Mouse (Mus musculus) embryonic facial prominence, embryonic 13.5 days (tissue): ENCODE results near the gene Fam206a. TPM values are rescaled to one million over a fixed set of nuclear protein-coding genes. Genes with fewer than 3 reads are reported as not detected.

Source experiments
- ATAC-seq: fragments of 200-750 bp; cut with Nextera tagmentation; 2 replicates; pipeline ENCODE4 v1.8.0; 2017; ENCODE audit warnings: low read depth; ENCODE audit not compliant: insufficient number of reproducible peaks, insufficient read depth, low FRiP score, low TSS enrichment
- H3K27ac ChIP-seq: fragments of 300-500 bp; sonication (generic); 2 replicates; pipeline ENCODE4 v1.5.1; 2015; ENCODE audit warnings: moderate library complexity, mild to moderate bottlenecking, inconsistent platforms
- H3K27me3 ChIP-seq: fragments of 300-500 bp; sonication (generic); 2 replicates; pipeline ENCODE4 v1.6.1; 2015; ENCODE audit warnings: mild to moderate bottlenecking, inconsistent platforms
- H3K36me3 ChIP-seq: fragments of 300-500 bp; sonication (generic); 2 replicates; pipeline ENCODE4 v1.6.1; 2015; ENCODE audit warnings: mild to moderate bottlenecking, inconsistent platforms
- H3K4me1 ChIP-seq: fragments of 300-500 bp; sonication (generic); 2 replicates; pipeline ENCODE4 v1.6.1; 2015; ENCODE audit warnings: inconsistent platforms
- H3K4me2 ChIP-seq: fragments of 300-500 bp; sonication (generic); 2 replicates; pipeline ENCODE4 v1.6.1; 2015; ENCODE audit warnings: moderate library complexity, mild to moderate bottlenecking, inconsistent platforms
- H3K4me3 ChIP-seq: fragments of 300-500 bp; sonication (generic); 2 replicates; pipeline ENCODE4 v1.5.1; 2015; ENCODE audit warnings: mild to moderate bottlenecking, inconsistent platforms
- H3K9ac ChIP-seq: fragments of 300-500 bp; sonication (generic); 2 replicates; pipeline ENCODE4 v1.6.1; 2015; ENCODE audit warnings: mild to moderate bottlenecking, inconsistent platforms
- H3K9me3 ChIP-seq: fragments of 300-500 bp; sonication (generic); 2 replicates; pipeline ENCODE4 v1.6.1; 2016; ENCODE audit warnings: inconsistent platforms
- WGBS: fragments of 180-500 bp; shearing (Covaris S2); methylation state at CpG from one replicate; pipeline ENCODE4 v1.1.7; 2015; ENCODE audit warnings: mixed read lengths; 5-methylcytosine and 5-hydroxymethylcytosine counted together
- polyA plus RNA-seq: library from polyadenylated mRNA; unstranded; fragments of >200 nt; fragmentation: Nextera tagmentation; extraction: Ambion mirVana; gene quantifications from 2 replicates; pipeline ENCODE4 v1.2.1, GENCODE M21; 2015

Gene Fam206a
- polyA plus RNA-seq, 1 experiment from 2014 or later: 21.2 TPM

- Histone ChIP-seq H3K4me2 (no peak overlapping the region), H3K4me3 (no peak overlapping the region), H3K27ac (no peak overlapping the region), H3K9me3 (no peaks in the 10 kb centered on the region), H3K9ac (no peak overlapping the region), H3K4me1 (no peaks in the 10 kb centered on the region), H3K27me3 (no peaks in the 10 kb centered on the region), H3K36me3 (peaks cover 16% of the 10 kb centered on the region; the same call in 1 of the 2 replicates)
- ATAC-seq: no peak
- 68% methylated on average over 8 of the region's 8 CpGs for WGBS
Observed at GRCm38 (mm10) chr4:56815131-56815530, 13.0 kb downstream of the Fam206a start.

- Histone ChIP-seq H3K4me1 (no peaks in the 10 kb centered on the region), H3K4me2 (no peak overlapping the region)
- ATAC-seq: no peak
Observed at GRCm38 (mm10) chr4:56820017-56820550, 17.9 kb downstream of the Fam206a start.

GRCm38 (mm10) chr4:56824231-56824630 lies 22.1 kb downstream of the Fam206a start:
- H3K27me3 ChIP-seq: no peaks in the 10 kb centered on the region
- no peak overlapping the region for H3K4me3 ChIP-seq
- 91% methylated on average over 9 of the region's 9 CpGs for WGBS
- H3K4me2 ChIP-seq: no peak overlapping the region
- no peaks in the 10 kb centered on the region for H3K9me3 ChIP-seq
- no peak overlapping the region; the same call in 1 of the 2 replicates for H3K9ac ChIP-seq
- ATAC-seq: no peak
- H3K27ac ChIP-seq: no peak overlapping the region
- H3K36me3 ChIP-seq: peaks cover 16% of the 10 kb centered on the region
- 0 out of 2 replicates have a peak, but pooled peaks cover under 1% of the 10 kb centered on the region for H3K4me1 ChIP-seq

More at GRCm38 (mm10) chr4:56820017-56820550, 17.9 kb downstream of the Fam206a start:
- no peak overlapping the region for H3K9ac ChIP-seq
- no peak overlapping the region for H3K4me3 ChIP-seq
- H3K27ac ChIP-seq: no peak overlapping the region
- H3K9me3 ChIP-seq: no peaks in the 10 kb centered on the region
- no peaks in the 10 kb centered on the region for H3K27me3 ChIP-seq
- 0 out of 2 replicates have a peak, but pooled peaks cover 5% of the 10 kb centered on the region for H3K36me3 ChIP-seq

GRCm38 (mm10) chr4:56828932-56829331 lies 26.8 kb downstream of the Fam206a start:
- Histone ChIP-seq H3K9me3 (no peaks in the 10 kb centered on the region), H3K9ac (no peak overlapping the region), H3K4me2 (no peak overlapping the region), H3K36me3 (peaks cover 27% of the 10 kb centered on the region), H3K4me3 (no peak overlapping the region), H3K27me3 (no peaks in the 10 kb centered on the region), H3K4me1 (0 out of 2 replicates have a peak, but pooled peaks cover 7% of the 10 kb centered on the region), H3K27ac (no peak overlapping the region)
- 84% methylated on average over 3 of the region's 3 CpGs for WGBS
- no peak for ATAC-seq

GRCm38 (mm10) chr4:56829511-56829921 lies 27.4 kb downstream of the Fam206a start:
- no peaks in the 10 kb centered on the region for H3K9me3 ChIP-seq
- no peak overlapping the region for H3K9ac ChIP-seq
- H3K4me3 ChIP-seq: no peak overlapping the region
- no peak overlapping the region for H3K27ac ChIP-seq
- no peaks in the 10 kb centered on the region for H3K27me3 ChIP-seq
- no peak overlapping the region for H3K4me2 ChIP-seq
- WGBS: 58% methylated on average over 7 of the region's 7 CpGs
- 0 out of 2 replicates have a peak, but pooled peaks cover 7% of the 10 kb centered on the region for H3K4me1 ChIP-seq
- no peak for ATAC-seq
- peaks cover 27% of the 10 kb centered on the region for H3K36me3 ChIP-seq

- no peak overlapping the region for H3K9ac ChIP-seq
- H3K9me3 ChIP-seq: no peaks in the 10 kb centered on the region
- H3K36me3 ChIP-seq: peaks cover 32% of the 10 kb centered on the region
- 0 out of 2 replicates have a peak, but pooled peaks cover 7% of the 10 kb centered on the region for H3K4me1 ChIP-seq
- no peak overlapping the region for H3K27ac ChIP-seq
- no peak for ATAC-seq
- WGBS: 64% methylated on average over 13 of the region's 13 CpGs
- H3K4me3 ChIP-seq: no peak overlapping the region
- H3K27me3 ChIP-seq: no peaks in the 10 kb centered on the region
- no peak overlapping the region for H3K4me2 ChIP-seq
Observed at GRCm38 (mm10) chr4:56831013-56831609, 29.0 kb downstream of the Fam206a start.

- no peak for ATAC-seq
Observed at GRCm38 (mm10) chr4:56831998-56832397, 29.9 kb downstream of the Fam206a start.

GRCm38 (mm10) chr4:56837661-56838060 lies 35.5 kb downstream of the Fam206a start:
- H3K36me3 ChIP-seq: peaks cover 47% of the 10 kb centered on the region

More at GRCm38 (mm10) chr4:56831998-56832397, 29.9 kb downstream of the Fam206a start:
- Histone ChIP-seq H3K4me3 (no peak overlapping the region), H3K4me1 (0 out of 2 replicates have a peak, but pooled peaks cover 7% of the 10 kb centered on the region), H3K27me3 (no peaks in the 10 kb centered on the region), H3K9ac (no peak overlapping the region), H3K27ac (no peak overlapping the region), H3K9me3 (no peaks in the 10 kb centered on the region), H3K4me2 (no peak overlapping the region), H3K36me3 (peaks cover 39% of the 10 kb centered on the region)
- WGBS: 88% methylated on average over 7 of the region's 7 CpGs

GRCm38 (mm10) chr4:56840297-56840696 lies 38.2 kb downstream of the Fam206a start:
- no peak for ATAC-seq
- WGBS: 88% methylated on average over 3 of the region's 3 CpGs
- Histone ChIP-seq H3K4me2 (no peak overlapping the region), H3K9ac (no peak overlapping the region), H3K27ac (no peak overlapping the region), H3K4me3 (no peak overlapping the region), H3K36me3 (peaks cover 45% of the 10 kb centered on the region), H3K9me3 (no peaks in the 10 kb centered on the region), H3K4me1 (no peaks in the 10 kb centered on the region), H3K27me3 (no peaks in the 10 kb centered on the region)

More at GRCm38 (mm10) chr4:56837661-56838060, 35.5 kb downstream of the Fam206a start:
- Histone ChIP-seq H3K4me3 (no peak overlapping the region), H3K9ac (no peak overlapping the region), H3K27me3 (no peaks in the 10 kb centered on the region), H3K9me3 (no peaks in the 10 kb centered on the region), H3K4me1 (no peaks in the 10 kb centered on the region), H3K4me2 (no peak overlapping the region), H3K27ac (no peak overlapping the region)
- 66% methylated on average over 6 of the region's 6 CpGs for WGBS
- no peak for ATAC-seq

- ATAC-seq: no peak
- no peak overlapping the region for H3K9ac ChIP-seq
- H3K4me1 ChIP-seq: no peaks in the 10 kb centered on the region
- H3K9me3 ChIP-seq: no peaks in the 10 kb centered on the region
- H3K27ac ChIP-seq: no peak overlapping the region
- H3K36me3 ChIP-seq: peaks cover 36% of the 10 kb centered on the region
- no peak overlapping the region for H3K4me3 ChIP-seq
- no peaks in the 10 kb centered on the region for H3K27me3 ChIP-seq
- no peak overlapping the region for H3K4me2 ChIP-seq
- 65% methylated on average over 7 of the region's 7 CpGs for WGBS
Observed at GRCm38 (mm10) chr4:56842501-56842900, 40.4 kb downstream of the Fam206a start.

- H3K4me1 ChIP-seq: no peaks in the 10 kb centered on the region
- no peaks in the 10 kb centered on the region for H3K9me3 ChIP-seq
- no peak overlapping the region for H3K4me3 ChIP-seq
- WGBS: 90% methylated on average over 2 of the region's 2 CpGs
- H3K36me3 ChIP-seq: peaks cover 28% of the 10 kb centered on the region
- ATAC-seq: no peak
- no peak overlapping the region for H3K4me2 ChIP-seq
- no peak overlapping the region for H3K9ac ChIP-seq
- H3K27ac ChIP-seq: no peak overlapping the region
- no peaks in the 10 kb centered on the region for H3K27me3 ChIP-seq
Observed at GRCm38 (mm10) chr4:56843963-56844362, 41.8 kb downstream of the Fam206a start.

- 85% methylated on average over 4 of the region's 4 CpGs for WGBS
- ATAC-seq: no peak
Observed at GRCm38 (mm10) chr4:56844911-56845310, 42.8 kb downstream of the Fam206a start.

More at GRCm38 (mm10) chr4:56844911-56845310, 42.8 kb downstream of the Fam206a start:
- no peak overlapping the region for H3K27ac ChIP-seq
- no peaks in the 10 kb centered on the region for H3K4me1 ChIP-seq
- H3K4me2 ChIP-seq: no peak overlapping the region
- peaks cover 28% of the 10 kb centered on the region for H3K36me3 ChIP-seq
- no peaks in the 10 kb centered on the region for H3K27me3 ChIP-seq
- H3K4me3 ChIP-seq: no peak overlapping the region
- no peaks in the 10 kb centered on the region for H3K9me3 ChIP-seq
- no peak overlapping the region for H3K9ac ChIP-seq
